Mouse (Mus musculus): ENCODE data around the gene Iqcd. TPM values are rescaled to one million over a fixed set of nuclear protein-coding genes. Genes with fewer than 3 reads are reported as not detected.

Gene Iqcd
- polyA plus RNA-seq, 1 experiment from 2014 or later: 0.55 TPM

DNA sequence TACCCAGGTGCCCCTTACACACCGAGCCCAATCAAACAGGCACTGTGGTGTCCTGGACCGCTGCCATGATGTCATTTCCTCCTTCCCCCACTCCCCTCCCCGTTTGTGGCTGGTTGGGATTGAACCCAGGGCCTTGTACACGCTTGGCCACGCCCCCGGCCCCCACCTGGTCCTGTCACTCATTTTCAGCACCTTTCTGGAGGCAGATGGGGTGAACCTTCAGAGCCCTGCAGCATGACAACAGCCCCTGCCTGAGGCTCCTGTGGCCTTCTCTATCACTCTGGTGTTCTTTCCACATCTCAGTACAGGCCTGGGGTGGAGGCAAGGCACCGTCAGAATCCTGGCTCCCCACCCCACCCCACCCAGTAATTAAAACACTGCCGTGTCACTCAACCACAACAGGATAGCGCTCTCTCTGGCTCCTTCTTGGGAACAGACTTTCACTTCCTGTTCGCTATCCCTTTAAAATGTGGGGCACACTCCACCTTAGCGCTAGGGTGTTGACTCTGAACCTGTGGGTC is 12.0 kb upstream of the Iqcd start:
- H3K4me2 ChIP-seq (ENCODE audit: low read depth, low read length): no peak overlapping the region
- H3K4me3 ChIP-seq (ENCODE audit: low read depth, low read length): no peak overlapping the region
- no peaks in the 10 kb centered on the region for H3K9me3 ChIP-seq (replicated peaks; ENCODE audit: control insufficient read depth, low read length)
- 78% methylated on average over 11 of the region's 11 CpGs for WGBS
- H3K27me3 ChIP-seq (ENCODE audit: control insufficient read depth, insufficient read depth, low read length): no peaks in the 10 kb centered on the region
- no peak overlapping the region for H3K9ac ChIP-seq (replicated peaks; ENCODE audit: low read length)
- peaks cover 12% of the 10 kb centered on the region for H3K4me1 ChIP-seq (ENCODE audit: control insufficient read depth, insufficient read depth, low read length)
- ATAC-seq (replicated peaks; ENCODE audit: insufficient number of reproducible peaks, low FRiP score, low TSS enrichment, low read depth) (no peak), DNase-seq (ENCODE audit: low spot score) (no peak)
- no peak overlapping the region for H3K27ac ChIP-seq (replicated peaks; ENCODE audit: low read depth, low read length)
- no peaks in the 10 kb centered on the region for H3K36me3 ChIP-seq (replicated peaks; ENCODE audit: control insufficient read depth, insufficient read depth, low read depth, low read length)

DNA sequence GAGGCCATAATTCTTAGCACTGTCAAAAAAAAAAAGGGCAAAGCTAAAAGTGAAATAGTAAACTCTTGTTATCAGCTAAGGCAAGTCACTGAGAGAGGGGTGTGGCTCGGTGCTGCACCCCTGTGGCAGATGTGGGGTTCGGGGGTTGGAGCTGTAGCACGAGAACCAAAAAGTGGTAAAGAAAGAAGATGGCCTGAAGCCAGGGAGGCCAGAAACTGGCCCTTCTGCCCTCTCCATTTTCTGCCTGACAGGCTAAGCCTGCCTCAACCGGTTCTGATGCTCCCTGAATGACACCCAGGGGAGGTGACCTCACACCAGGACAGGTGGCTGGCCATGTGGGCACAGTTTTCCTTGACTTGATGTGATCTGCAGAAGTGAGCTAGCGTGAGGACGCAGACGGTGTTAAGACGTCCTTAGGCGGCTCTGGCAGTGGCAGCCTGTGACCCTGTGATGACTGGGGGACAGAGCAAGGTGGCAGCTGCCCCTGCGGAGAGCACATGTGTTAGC is 10.8 kb upstream of the Iqcd start:
- no peaks in the 10 kb centered on the region for H3K27me3 ChIP-seq (ENCODE audit: control insufficient read depth, insufficient read depth, low read length)
- H3K9me3 ChIP-seq (replicated peaks; ENCODE audit: control insufficient read depth, low read length): no peaks in the 10 kb centered on the region
- WGBS: 45% methylated on average over 10 of the region's 10 CpGs
- H3K4me3 ChIP-seq (ENCODE audit: low read depth, low read length): no peak overlapping the region
- peaks cover 12% of the 10 kb centered on the region for H3K4me1 ChIP-seq (ENCODE audit: control insufficient read depth, insufficient read depth, low read length)
- no peak overlapping the region for H3K4me2 ChIP-seq (ENCODE audit: low read depth, low read length)
- no peak overlapping the region for H3K27ac ChIP-seq (replicated peaks; ENCODE audit: low read depth, low read length)
- DNase-seq (ENCODE audit: low spot score): no peak
- H3K9ac ChIP-seq (replicated peaks; ENCODE audit: low read length): no peak overlapping the region
- ATAC-seq (replicated peaks; ENCODE audit: insufficient number of reproducible peaks, low FRiP score, low TSS enrichment, low read depth): no peak
- H3K36me3 ChIP-seq (replicated peaks; ENCODE audit: control insufficient read depth, insufficient read depth, low read depth, low read length): no peaks in the 10 kb centered on the region

DNA sequence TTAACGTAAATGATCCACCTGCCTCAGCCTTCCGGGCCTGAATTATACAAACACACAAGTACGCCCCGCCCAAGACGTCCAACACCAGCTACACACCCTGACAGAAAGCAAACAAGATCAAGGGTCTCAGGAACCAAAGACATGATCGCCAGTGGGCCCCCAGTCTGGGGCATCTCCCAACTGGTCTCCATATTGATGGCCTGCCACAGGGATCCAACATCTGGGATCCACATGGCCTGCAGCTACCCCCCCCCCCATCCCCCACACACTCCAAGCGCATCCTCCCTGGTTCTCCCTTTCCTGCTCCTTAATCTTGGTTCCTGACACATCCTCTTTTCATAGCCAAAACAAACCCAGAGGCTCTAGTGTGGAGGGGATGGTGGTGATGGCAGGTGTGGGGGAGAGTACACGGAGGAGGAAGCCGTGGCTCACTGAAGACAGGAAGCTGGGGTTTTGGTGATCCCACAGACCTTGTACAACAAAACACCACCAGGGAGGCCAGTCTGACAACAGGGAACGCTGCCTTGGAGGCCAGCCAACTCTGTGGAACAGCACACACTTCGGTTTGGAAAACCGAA is 10.2 kb upstream of the Iqcd start:
- Histone ChIP-seq H3K36me3 (replicated peaks; ENCODE audit: control insufficient read depth, insufficient read depth, low read depth, low read length) (no peaks in the 10 kb centered on the region), H3K27ac (replicated peaks; ENCODE audit: low read depth, low read length) (peak overlapping the region; percentile 62; the same call in 1 of the 2 replicates), H3K4me1 (ENCODE audit: control insufficient read depth, insufficient read depth, low read length) (peaks cover 12% of the 10 kb centered on the region), H3K9me3 (replicated peaks; ENCODE audit: control insufficient read depth, low read length) (no peaks in the 10 kb centered on the region), H3K4me2 (ENCODE audit: low read depth, low read length) (no peak overlapping the region; the same call in 1 of the 2 replicates), H3K4me3 (ENCODE audit: low read depth, low read length) (no peak overlapping the region), H3K27me3 (ENCODE audit: control insufficient read depth, insufficient read depth, low read length) (no peaks in the 10 kb centered on the region), H3K9ac (replicated peaks; ENCODE audit: low read length) (no peak overlapping the region)
- DNase-seq (ENCODE audit: low spot score) (peak; percentile 49), ATAC-seq (replicated peaks; ENCODE audit: insufficient number of reproducible peaks, low FRiP score, low TSS enrichment, low read depth) (no peak)
- 33% methylated on average over 12 of the region's 12 CpGs for WGBS

DNA sequence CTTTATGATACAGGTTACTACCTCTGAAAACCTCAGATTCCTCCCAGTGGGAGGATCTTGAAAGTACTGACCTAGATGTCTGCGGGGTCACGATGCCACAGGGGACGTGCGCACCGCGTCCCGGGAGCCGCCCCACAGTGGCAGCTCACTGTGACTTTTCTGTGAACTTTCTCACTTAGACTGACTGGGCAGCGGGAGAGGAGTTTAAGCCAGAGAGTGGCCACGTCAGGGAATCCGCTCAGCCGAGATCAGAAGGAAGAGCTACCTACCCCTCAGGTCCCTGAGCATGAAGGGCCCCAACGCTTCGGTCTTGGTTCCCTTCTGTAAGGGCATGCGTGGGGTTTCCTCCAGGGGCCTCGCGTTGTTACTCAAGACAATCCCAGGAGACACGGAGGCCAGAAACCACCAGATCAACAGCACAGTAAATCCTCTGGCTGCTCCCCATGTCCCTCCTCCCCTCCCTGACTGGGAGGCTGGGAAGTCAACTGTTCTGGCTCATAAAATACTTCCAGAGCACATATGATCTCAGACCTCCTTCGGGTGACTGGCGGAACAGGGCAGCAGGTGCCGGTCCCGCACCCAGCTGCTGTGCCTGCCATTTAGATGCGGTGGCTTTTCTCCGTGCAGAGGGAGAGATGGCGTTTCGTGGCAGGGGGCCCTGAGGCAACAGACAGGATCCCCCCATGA is 9.5 kb upstream of the Iqcd start:
- peaks cover 12% of the 10 kb centered on the region for H3K4me1 ChIP-seq (ENCODE audit: control insufficient read depth, insufficient read depth, low read length)
- no peak for ATAC-seq (replicated peaks; ENCODE audit: insufficient number of reproducible peaks, low FRiP score, low TSS enrichment, low read depth)
- no peaks in the 10 kb centered on the region for H3K9me3 ChIP-seq (replicated peaks; ENCODE audit: control insufficient read depth, low read length)
- WGBS: 48% methylated on average over 26 of the region's 26 CpGs
- H3K9ac ChIP-seq (replicated peaks; ENCODE audit: low read length): no peak overlapping the region
- H3K4me3 ChIP-seq (ENCODE audit: low read depth, low read length): no peak overlapping the region
- no peaks in the 10 kb centered on the region for H3K27me3 ChIP-seq (ENCODE audit: control insufficient read depth, insufficient read depth, low read length)
- H3K36me3 ChIP-seq (replicated peaks; ENCODE audit: control insufficient read depth, insufficient read depth, low read depth, low read length): no peaks in the 10 kb centered on the region
- H3K4me2 ChIP-seq (ENCODE audit: low read depth, low read length): no peak overlapping the region; the same call in 1 of the 2 replicates
- DNase-seq (ENCODE audit: low spot score): peak; percentile 30
- peak overlapping the region; percentile 62 for H3K27ac ChIP-seq (replicated peaks; ENCODE audit: low read depth, low read length)

DNA sequence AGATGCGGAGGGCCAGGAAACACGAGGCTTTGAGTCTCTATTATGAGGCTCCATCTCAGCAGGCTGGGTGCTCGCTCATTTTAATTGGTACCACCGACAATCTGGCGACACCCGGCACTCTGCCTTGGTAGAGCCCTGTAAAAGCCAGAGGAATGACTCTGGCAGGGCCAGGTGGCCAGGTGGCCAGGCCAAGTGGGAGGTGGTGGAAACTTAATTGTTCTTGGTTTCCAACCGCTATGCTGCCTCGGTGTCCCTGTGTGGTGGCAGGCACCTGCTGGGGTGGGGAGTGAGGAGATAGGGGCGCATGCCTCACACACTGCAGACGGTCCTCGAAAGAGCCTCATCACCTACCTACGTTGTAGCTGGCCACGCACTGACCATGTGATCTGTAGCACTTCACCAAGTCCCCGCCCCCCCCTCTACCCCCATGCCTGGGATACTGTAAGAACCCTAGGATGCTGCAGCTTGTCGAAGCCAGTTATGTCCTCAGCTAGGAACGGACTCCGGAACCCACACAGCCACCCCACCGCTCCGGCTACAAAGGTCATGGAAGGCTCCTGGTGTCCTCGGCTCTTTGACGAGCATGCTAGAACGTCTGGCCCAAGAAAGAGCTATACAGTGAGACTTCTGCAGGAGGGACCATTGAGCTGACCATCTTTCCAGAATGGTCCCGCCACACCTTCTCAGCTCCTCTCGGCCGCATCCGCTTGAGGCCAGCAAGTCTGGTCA is 8.8 kb upstream of the Iqcd start:
- ATAC-seq (replicated peaks; ENCODE audit: insufficient number of reproducible peaks, low FRiP score, low TSS enrichment, low read depth): no peak
- Histone ChIP-seq H3K27me3 (ENCODE audit: control insufficient read depth, insufficient read depth, low read length) (no peaks in the 10 kb centered on the region), H3K4me2 (ENCODE audit: low read depth, low read length) (no peak overlapping the region), H3K4me3 (ENCODE audit: low read depth, low read length) (no peak overlapping the region), H3K9me3 (replicated peaks; ENCODE audit: control insufficient read depth, low read length) (no peaks in the 10 kb centered on the region), H3K9ac (replicated peaks; ENCODE audit: low read length) (no peak overlapping the region), H3K27ac (replicated peaks; ENCODE audit: low read depth, low read length) (no peak overlapping the region; the same call in 1 of the 2 replicates), H3K36me3 (replicated peaks; ENCODE audit: control insufficient read depth, insufficient read depth, low read depth, low read length) (no peaks in the 10 kb centered on the region), H3K4me1 (ENCODE audit: control insufficient read depth, insufficient read depth, low read length) (peaks cover 12% of the 10 kb centered on the region)
- no peak for DNase-seq (ENCODE audit: low spot score)
- 88% methylated on average over 26 of the region's 26 CpGs for WGBS

DNA sequence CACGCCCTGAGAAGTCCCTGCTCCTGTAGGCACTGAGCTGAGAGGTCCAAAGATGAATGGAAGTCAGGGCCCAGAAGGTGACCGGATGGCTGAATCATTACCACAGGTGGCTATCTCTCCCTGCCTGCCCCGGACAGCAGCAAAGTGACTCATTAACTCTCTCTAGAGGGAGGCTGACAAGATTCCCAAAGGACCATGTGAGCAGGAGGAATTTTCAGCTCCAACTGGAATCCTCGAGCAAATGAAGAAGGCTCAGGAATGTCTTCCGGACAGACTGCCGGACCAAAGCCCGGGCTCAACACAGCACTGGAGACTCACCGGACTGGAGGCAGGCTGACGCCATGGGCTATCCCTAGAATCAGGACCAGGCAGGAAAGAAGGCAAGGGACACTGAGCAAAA is 6.8 kb upstream of the Iqcd start:
- Histone ChIP-seq H3K4me3 (ENCODE audit: low read depth, low read length) (no peak overlapping the region), H3K36me3 (replicated peaks; ENCODE audit: control insufficient read depth, insufficient read depth, low read depth, low read length) (no peaks in the 10 kb centered on the region), H3K27me3 (ENCODE audit: control insufficient read depth, insufficient read depth, low read length) (no peaks in the 10 kb centered on the region), H3K4me2 (ENCODE audit: low read depth, low read length) (no peak overlapping the region), H3K4me1 (ENCODE audit: control insufficient read depth, insufficient read depth, low read length) (peaks cover 12% of the 10 kb centered on the region), H3K9me3 (replicated peaks; ENCODE audit: control insufficient read depth, low read length) (no peaks in the 10 kb centered on the region), H3K9ac (replicated peaks; ENCODE audit: low read length) (no peak overlapping the region), H3K27ac (replicated peaks; ENCODE audit: low read depth, low read length) (no peak overlapping the region)
- WGBS: 85% methylated on average over 9 of the region's 9 CpGs
- no peak for ATAC-seq (replicated peaks; ENCODE audit: insufficient number of reproducible peaks, low FRiP score, low TSS enrichment, low read depth)
- DNase-seq (ENCODE audit: low spot score): no peak

DNA sequence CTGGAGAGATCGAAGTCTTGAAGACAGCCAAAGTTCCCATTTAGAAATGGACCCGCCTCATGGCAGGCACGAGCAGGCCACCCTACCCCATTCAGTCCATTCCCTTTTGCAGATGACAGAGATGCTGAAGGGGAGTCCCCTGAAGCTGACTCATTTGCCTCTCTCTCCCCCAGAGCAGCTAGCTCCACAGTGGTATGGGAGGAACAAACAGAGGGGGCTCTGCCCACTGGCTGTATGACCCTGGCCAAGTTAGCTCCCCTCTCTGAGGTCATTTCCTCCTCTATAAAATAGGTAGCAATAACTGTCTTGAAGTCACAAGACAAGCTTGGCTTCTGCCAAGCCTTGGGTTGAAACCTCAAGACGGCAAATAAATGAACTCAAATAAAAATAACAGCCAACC is 5.3 kb upstream of the Iqcd start:
- WGBS: 88% methylated on average over 4 of the region's 4 CpGs
- Histone ChIP-seq H3K27ac (replicated peaks; ENCODE audit: low read depth, low read length) (no peak overlapping the region), H3K4me3 (ENCODE audit: low read depth, low read length) (no peak overlapping the region), H3K4me1 (ENCODE audit: control insufficient read depth, insufficient read depth, low read length) (peaks cover 11% of the 10 kb centered on the region), H3K27me3 (ENCODE audit: control insufficient read depth, insufficient read depth, low read length) (no peaks in the 10 kb centered on the region), H3K9ac (replicated peaks; ENCODE audit: low read length) (no peak overlapping the region), H3K4me2 (ENCODE audit: low read depth, low read length) (no peak overlapping the region), H3K36me3 (replicated peaks; ENCODE audit: control insufficient read depth, insufficient read depth, low read depth, low read length) (no peaks in the 10 kb centered on the region), H3K9me3 (replicated peaks; ENCODE audit: control insufficient read depth, low read length) (no peaks in the 10 kb centered on the region)
- DNase-seq (ENCODE audit: low spot score) (no peak), ATAC-seq (replicated peaks; ENCODE audit: insufficient number of reproducible peaks, low FRiP score, low TSS enrichment, low read depth) (no peak)

Measured in embryonic facial prominence, embryonic 11.5 days (tissue).